Mouse (Mus musculus) small intestine, adult 2 months (tissue): Measurements from ENCODE around the gene Gm21060.

Experiments
- CTCF ChIP-seq: fragments of 200-500 bp; IDR thresholded peaks from 2 replicates; pipeline ENCODE4 v1.5.1; 2012; ENCODE audit warnings: low read depth, mild to moderate bottlenecking, control low read depth, inconsistent platforms, low read length, moderate library complexity, mixed read lengths; ENCODE audit not compliant: insufficient replicate concordance, insufficient read length; ENCODE audit errors: extremely low read depth
- POLR2A ChIP-seq: fragments of 200-500 bp; IDR thresholded peaks from 2 replicates; pipeline ENCODE4 v1.6.1; 2012; ENCODE audit warnings: low read depth, mild to moderate bottlenecking, control low read depth, inconsistent platforms, low read length, moderate library complexity

DNA sequence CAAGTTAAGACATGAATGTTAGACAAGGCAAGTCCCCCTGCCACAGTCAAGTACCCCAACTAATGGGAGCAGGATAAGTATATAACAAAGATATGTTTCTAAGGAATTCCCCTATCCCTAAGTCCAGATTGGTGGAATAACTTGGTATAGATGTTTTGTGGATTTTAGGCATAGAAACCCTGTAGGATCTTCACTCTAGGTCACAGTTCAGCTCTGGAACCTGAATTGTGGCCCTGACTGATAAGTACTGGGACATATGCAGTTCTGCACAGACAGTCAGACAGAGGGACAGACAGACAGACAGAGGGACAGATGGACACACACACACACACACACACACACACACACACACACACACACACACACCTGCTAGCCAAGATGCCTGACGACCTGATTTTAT lies 32.6 kb downstream of the Gm21060 start:
- no peak for TF ChIP-seq CTCF
- TF ChIP-seq POLR2A, result no peak
